Mouse (Mus musculus): ENCODE measurements around the gene Apon.
"Not testable (repeated sequence)": the region's sequence is repeated elsewhere in the genome, so short reads cannot be mapped to it uniquely, and the experiment has no call there.

Gene Apon

GRCm38 (mm10) chr10:128232420-128232985 lies 21.4 kb upstream of the Apon start:
- DNase-seq (ENCODE audit: low read depth, low spot score) = peak; percentile 90

DNA sequence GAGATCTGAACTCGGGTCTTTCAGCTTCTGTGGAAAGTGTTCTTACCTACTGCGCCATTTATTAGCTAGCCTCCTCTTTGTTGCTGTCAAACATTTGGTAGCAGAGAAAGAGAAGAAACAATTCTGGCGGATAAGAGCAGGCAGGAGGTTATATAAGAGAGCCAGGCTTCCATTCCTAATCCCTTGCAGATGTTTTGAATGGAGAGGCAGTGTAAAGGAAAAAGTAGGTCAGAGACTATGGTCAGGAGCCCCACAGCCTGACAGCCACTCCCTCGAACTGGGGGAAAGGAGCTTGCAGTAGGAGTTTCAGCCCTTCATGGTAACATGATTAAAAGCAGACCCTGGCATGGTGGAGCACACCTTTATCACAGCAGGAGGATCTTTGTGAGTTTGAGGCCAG lies 17.6 kb upstream of the Apon start:
- DNase-seq (ENCODE audit: low read depth, low spot score) = peak; percentile 25

DNA sequence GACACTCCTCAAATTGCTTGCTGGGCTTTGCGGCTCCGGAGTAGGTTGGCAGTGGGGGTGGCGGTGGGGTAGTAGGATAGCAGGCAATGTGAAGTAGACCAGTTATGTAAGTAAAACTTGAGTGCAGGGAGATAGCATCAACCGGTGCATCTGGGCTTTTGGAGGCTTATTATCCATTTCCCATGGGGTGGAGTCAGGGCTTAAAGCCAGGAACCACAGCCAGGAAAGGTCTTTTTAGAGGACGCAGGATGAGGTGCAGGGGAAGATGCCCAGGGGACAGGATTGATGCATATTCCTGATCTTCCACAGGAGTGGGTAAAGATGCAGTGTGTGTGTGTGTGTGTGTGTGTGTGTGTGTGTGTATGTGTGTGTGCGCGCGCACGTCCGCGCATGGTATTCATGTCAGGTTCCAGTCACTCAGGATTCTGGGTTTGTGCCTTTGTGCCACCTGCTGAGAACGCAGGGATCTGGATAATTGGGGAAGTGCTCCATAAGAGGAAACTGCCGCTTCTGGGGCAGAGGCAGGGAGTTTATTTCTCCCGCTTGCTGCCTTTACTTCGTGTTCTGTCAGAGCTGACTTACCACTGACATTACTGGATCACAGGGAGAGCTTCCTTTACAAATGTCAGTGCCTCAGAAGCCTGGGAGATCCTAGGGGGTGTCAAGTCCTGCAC lies 16.0 kb upstream of the Apon start:
- peak; percentile 31 for DNase-seq (ENCODE audit: low read depth, low spot score)

GRCm38 (mm10) chr10:128239140-128239539 lies 14.8 kb upstream of the Apon start:
- no peak for DNase-seq (ENCODE audit: low read depth, low spot score)

DNA sequence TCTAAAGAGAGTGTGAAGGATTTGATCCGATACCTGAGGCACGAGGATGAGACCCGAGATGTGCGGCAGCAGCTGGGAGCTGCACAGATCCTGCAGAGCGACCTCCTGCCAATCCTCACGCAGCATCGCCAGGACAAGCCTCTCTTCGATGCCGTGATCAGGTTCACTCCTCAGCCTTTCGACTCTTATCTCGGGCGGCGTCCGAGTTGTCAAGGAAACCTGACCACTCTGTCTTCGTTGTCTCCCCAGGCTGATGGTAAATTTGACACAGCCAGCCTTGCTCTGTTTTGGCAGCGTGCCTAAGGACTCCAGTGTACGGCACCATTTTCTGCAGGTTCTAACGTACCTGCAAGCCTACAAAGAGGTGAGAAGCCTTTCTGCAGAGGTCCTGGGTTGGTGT lies 13.8 kb upstream of the Apon start:
- no peak for DNase-seq (ENCODE audit: low read depth, low spot score)

GRCm38 (mm10) chr10:128243252-128243651 lies 10.6 kb upstream of the Apon start:
- DNase-seq (ENCODE audit: low read depth, low spot score) = no peak

- DNase-seq (ENCODE audit: low read depth, low spot score) = no peak
These were observed 9.8 kb upstream of the Apon start for GRCm38 (mm10) chr10:128244121-128244520.

DNA sequence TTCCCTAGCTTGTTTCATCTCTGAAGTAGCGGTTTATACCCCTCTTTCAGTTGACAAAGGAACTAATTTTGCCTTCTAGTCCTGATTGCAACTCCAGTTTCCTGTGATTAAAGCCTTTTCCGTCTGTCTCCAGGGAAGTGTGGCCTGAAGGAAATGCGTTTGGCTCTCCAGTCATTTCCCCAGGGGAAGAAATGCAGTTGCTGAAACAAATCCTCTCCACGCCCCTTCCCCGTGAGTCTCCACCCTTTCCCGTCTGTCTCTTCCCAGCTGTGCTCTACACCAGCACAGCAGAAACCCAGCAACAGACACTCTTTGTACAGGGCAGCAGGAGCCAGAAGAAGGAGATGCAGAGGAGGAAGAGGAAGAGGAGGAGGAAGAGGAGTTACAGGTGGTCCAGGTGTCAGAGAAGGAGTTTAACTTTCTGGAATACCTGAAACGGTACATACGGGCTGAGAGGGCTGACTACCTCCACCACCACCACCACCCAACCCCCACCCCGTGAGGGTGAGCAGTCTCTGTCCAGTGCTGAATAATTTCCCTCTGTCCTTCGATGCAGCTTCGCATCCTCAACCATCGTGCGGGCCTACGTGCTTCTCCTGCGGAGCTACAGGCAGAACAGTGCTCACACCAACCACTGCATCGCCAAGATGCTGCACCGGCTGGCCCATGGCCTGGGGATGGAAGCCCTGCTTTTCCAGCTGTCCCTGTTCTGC lies 6.7 kb upstream of the Apon start:
- DNase-seq (ENCODE audit: low read depth, low spot score) = no peak

GRCm38 (mm10) chr10:128250565-128250964 lies 3.3 kb upstream of the Apon start:
- no peak for DNase-seq (ENCODE audit: low read depth, low spot score)

DNA sequence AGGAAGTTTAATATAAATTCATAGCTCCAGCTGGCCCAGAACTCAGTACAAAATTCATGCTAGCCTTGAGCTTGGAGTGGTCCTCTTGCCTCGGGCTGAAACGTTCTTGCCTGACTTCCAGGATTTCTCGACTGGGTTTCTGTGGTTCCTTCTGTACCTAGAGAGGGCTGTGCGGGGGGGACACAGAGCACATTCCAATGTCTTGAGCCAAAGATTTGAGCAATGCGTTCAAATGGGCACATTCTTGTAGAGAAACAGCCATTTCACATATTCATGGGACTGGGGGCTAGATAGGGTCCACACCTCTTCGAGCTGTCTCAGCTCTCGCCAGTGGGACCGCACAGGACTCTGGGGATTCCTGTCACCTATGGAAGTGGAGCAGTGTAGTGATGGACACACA lies 2.0 kb downstream of the Apon start:
- peak; percentile 48 for DNase-seq (ENCODE audit: low read depth, low spot score)

GRCm38 (mm10) chr10:128256328-128256727 lies 2.4 kb downstream of the Apon start:
- DNase-seq (ENCODE audit: low read depth, low spot score) = peak; percentile 92

GRCm38 (mm10) chr10:128258953-128259352 lies 5.1 kb downstream of the Apon start:
- DNase-seq (ENCODE audit: low read depth, low spot score) = no peak

GRCm38 (mm10) chr10:128259946-128260345 lies 6.0 kb downstream of the Apon start:
- no peak for DNase-seq (ENCODE audit: low read depth, low spot score)

- not testable (repeated sequence) for DNase-seq (ENCODE audit: low read depth, low spot score)
These were observed 6.5 kb downstream of the Apon start for GRCm38 (mm10) chr10:128260376-128260775.

DNA sequence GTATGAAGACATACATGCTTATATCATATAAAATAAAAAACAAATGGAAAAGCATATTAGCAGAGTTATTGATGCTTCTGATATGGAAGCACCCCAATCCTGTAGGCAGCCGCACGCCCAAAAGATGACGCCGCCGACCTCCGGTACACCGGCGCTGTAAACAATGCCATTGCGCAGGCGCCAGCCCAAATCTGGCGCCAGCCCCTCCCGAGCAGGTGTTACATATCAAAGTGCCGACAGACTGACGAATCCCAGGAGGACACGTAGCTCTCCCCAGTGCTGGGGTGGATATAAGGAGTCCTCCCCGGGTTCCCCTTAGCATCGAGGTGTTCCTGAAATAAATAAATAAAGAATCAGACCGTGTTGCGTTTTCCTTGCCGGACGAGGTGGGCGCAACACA lies 8.4 kb downstream of the Apon start:
- no peak for DNase-seq (ENCODE audit: low read depth, low spot score)

DNA sequence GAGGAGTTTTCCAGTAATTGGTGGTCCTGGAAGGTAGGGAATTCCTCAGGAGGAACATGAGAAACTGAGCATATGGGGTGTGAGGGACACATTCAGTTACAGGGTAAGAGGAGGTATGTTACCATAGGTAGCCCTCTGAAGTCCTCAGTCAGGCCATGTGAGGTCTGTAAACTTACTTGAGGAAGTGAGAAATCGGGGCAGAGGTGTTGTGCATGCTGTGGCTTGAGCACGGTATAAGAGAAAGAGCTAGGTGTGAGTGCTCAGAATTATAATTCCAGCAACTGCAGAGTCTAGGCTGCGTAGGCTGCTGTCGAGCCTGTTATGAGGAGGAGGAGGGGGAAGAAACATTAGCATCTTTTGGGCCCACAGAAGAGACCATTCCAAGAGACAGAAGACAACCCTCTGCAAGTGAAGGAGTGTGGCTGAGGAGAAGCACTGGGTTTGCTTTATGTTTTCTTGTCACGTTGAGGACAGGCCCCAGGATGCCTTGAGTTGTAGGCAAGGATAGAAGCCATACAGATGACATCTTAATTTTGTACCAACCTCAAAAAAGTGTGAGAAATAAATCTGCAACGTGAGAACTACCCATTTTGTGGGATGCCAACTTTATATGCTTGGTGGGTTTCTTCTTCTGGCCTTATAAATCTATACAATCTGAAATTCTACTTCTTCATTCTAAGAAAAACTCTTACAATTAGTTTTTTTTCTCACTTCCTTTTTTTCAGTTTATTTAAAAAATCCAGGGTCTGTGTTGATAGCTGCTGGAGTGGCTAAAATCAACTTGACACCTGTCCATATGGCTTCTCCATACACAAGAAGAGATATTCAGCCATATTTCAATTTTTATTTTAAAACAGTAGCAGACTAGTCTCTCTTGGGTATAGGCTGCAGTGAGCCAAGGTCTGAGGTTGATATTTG lies 9.8 kb downstream of the Apon start:
- no peak for DNase-seq (ENCODE audit: low read depth, low spot score)

GRCm38 (mm10) chr10:128268371-128268770 lies 14.5 kb downstream of the Apon start, which contains the start of gene Apof:
TSS of gene Apof (plus strand) at chr10:128268671.
- no peak for DNase-seq (ENCODE audit: low read depth, low spot score)

DNA sequence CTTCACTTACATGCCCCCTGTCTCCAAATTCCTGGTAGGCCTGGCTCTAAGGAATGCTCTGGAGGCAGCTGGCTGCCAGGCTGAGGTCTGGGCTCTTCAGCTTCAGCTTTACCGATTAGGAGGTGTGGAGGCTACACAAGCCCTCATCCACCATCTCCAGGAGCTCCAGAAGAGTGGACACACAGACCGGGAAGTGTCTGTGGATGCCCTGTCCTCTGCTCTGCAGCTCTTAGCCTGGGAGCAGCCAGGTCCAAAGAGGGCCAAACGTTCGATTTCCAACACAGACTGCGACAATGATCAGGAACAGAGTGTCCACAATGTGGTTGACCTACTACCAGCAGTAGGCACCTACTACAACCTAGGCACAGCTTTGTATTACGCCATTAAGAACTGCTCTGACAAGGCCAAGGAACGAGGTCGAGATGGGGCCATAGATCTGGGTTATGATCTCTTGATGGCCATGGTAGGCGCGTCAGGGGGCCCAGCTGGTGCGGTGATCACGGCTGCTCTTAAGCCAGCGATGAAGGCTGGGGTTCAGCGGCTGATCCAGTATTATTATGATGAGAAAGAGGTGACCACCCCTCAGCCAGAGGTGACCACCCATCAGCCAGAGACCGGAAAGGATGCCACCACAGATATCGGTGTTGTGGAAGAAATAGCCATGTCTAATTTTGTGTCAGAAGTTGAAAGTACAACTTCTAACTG lies 15.5 kb downstream of the Apon start:
- no peak for DNase-seq (ENCODE audit: low read depth, low spot score)

DNA sequence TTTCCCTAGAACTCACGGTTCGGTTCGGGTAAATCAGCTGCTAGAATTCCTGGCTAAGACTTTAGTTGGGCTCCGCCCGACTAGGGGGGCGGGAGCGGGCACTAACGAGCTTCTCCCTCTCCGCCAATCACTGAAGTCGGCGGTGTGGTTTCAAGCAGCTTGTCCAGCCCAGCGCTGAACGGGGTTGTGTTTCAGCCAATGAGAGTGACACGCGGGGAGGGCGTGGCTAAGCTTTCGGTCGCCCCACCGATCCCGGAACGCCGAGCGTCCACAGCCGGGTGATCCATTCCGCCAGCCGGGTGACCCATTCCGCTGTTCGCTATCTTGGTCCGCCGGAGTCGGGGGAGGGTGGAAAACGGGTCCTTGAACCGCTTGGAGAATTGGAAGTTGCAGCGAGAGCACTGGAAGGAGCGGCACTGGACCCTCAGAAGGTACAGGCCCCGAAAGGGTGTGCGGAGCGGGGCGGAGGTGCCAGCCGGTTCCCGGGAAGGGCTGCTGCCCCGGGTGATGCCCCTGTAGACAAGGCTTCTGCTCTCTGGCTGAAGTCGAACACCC lies 16.5 kb downstream of the Apon start, which contains the start of gene Stat2:
Gene Stat2, plus strand, starts transcription at position 273 of the 555 bp plus-strand sequence.
- DNase-seq (ENCODE audit: low read depth, low spot score) = peak; percentile 99

GRCm38 (mm10) chr10:128270866-128271265 lies 17.0 kb downstream of the Apon start:
- peak; percentile 29 for DNase-seq (ENCODE audit: low read depth, low spot score)

DNA sequence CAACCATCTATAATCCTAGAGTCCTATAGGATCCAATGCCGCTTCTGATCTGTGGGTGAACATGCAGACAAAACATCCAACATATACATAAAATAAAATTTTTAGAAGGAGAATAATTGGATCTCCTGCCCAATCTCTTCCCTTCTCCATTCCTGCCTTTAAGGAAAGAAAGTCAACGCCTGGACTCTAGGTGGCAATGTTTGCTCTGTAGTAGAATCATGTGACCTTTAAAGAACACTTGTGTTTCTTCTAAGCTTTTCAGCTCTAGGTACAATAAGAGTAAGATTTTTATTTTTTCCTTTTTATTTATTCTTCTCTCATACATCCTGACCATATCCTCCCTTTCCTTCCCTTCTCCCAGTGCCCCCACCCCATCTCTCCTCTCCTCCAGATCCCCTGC lies 18.0 kb downstream of the Apon start:
- peak; percentile 40 for DNase-seq (ENCODE audit: low read depth, low spot score)
